Mouse (Mus musculus) lung, postnatal 10 days (tissue): Measurements from ENCODE around the gene Eng.

ENCODE experiments used
- DNase-seq: peaks from one replicate; pipeline ENCODE4 v3.0.0; 2021

Gene Eng

GRCm38 (mm10) chr2:32646379-32647056, at the start of gene Eng:
Eng (plus strand) TSS chr2:32646595.
- DNase-seq: peak; percentile 92

DNA sequence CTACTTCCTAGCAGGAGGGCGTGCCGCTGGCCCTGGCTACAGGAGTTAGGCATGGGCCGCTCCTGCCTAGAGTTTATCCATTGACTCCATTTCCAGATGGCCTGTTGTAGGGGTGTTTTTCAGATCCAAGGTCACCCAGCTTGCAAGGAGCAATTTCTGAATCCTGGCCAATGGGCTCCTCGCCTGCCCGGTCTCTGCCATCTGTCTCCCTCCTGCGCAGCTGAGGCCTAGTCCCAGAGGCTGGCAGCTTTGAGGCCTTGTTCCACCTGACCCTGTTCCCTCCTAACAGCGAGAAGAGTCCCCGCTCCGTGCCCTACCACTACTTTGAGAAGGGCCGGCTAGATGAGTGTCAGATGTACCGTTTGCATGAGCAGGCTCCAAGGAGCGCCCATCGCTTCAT, 49.7 kb upstream of the Eng start:
- no peak for DNase-seq

DNA sequence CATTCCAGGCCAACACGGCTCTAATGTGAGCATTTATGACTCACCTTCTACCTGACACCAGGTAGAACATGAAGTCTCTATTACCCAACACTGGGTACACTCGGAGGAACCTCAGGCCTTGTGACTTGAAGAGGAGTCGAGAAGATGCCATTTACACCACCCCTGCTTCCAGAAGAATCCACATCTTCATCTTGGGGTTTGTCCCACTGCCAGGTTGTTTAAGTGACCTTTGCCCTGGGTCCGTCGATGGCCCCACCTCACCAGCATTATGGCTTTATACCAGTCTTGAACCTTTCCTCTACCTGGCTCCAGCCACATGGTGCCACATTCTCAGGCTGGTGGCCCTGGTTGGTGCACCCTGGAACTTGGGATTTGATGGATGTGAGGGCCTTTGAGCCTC, 49.1 kb upstream of the Eng start:
- no peak for DNase-seq

- no peak for DNase-seq
These were observed 48.7 kb upstream of the Eng start for GRCm38 (mm10) chr2:32597699-32598098.

DNA sequence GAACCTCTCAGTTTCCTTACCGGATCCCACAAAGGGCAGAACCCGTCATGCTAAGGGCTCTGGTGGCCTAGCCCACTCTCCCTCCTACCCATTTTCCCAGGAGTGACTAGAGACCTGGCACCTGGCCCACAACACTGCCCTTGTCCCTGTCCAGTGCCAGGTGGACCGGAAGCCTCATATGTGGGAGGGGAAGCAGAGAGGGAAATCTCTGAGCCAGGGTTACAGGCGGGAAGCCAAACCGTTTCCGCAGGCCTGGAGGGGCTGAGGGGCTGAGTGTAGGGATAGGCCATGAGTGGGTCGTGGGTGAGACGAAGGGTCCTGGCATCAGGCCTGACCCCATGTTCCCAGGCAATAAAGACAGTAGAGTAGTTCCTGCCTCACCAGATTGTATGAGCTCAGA, 47.9 kb upstream of the Eng start:
- no peak for DNase-seq

- DNase-seq: no peak
These were observed 47.0 kb upstream of the Eng start, which contains the start of gene St6galnac6 for GRCm38 (mm10) chr2:32599409-32599808. St6galnac6 (plus strand) TSS chr2:32599709.

DNA sequence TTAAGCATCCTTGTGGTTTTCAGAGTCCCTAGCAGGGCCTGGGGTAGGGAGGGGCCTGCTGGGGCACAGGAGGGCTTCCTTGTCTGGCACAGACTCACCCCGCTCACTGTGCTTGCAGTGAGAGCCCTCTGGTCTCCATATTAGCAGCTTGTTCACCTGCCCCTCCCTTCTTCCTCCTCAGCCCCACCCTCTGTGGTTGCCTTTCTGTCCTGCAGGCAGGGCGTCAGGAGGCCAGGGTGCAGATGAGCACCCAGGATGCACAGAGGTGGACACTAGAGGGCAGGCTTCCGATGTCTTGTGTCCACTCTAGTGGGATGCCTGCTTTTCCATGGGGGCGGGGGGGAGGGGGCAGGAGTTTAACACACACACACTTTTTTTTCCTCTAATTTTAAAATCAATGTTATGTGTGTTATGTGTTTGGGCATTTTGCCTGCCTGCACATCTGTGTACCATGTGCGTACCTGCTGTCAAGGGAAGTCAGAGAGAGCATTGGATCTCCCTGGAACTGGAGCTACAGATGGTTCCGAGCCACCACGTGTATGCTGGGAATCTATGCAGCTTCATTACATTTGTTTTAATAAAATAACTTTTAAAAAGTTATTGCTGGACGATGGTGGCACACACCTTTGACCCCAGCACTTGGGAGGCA, 44.9 kb upstream of the Eng start:
- DNase-seq: peak; percentile 73

- peak; percentile 92 for DNase-seq
These were observed 43.8 kb upstream of the Eng start for GRCm38 (mm10) chr2:32602600-32603054.

DNA sequence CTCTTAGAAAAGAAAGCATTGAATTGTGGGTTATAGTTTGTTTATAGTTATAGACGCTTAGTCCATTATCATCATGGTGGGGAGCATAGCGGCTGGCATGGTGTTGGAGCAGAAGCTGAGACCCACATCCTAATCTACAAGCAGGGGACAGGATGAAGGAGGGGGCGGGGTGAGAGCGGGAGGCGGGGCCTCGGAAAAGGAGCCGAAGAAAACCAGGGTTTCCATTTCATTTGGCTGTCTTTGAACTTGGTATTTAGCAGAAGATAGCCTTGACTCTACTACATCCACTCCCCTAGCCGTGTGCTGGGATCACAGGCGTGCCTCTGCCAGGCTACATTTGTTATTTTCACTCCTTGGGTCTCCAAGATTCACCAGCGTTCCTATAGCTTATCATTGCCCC, 41.8 kb upstream of the Eng start:
- DNase-seq: no peak

GRCm38 (mm10) chr2:32606161-32607142, 39.9 kb upstream of the Eng start:
- peak; percentile 94 for DNase-seq

DNA sequence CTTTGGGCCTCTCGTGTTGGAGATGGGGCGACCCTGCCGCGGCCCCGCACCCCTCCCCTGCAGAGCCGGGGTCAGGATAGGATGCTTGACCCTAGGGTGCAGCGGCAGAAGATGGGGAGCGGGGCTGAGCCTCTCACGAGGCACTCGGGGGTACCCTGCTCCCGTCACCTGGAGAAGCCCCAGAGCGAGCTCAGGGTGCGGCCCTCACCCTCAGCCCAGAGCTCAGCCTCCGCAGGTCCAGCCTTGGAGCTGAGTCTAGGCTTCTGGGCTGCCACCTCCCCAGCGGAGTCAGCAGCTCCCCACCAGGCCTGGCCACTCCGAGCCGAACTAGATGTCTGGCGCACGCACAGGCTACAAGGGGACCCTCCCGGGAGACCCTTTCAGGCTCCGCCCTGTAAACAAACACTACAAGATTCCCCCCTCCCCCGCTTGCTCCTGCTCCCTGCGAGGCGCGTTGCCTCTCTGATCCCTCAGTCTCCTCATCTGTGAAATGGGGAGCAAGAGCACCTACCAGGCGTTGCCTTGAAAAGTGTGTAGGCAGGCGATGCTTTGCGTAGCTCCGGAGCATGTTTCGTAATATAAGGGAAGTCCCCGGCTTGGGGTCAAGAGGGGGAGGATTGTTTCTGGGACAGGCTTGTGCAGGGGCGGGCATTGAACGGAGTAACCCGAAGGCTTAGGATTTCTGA, 39.0 kb upstream of the Eng start:
- DNase-seq: peak; percentile 56

DNA sequence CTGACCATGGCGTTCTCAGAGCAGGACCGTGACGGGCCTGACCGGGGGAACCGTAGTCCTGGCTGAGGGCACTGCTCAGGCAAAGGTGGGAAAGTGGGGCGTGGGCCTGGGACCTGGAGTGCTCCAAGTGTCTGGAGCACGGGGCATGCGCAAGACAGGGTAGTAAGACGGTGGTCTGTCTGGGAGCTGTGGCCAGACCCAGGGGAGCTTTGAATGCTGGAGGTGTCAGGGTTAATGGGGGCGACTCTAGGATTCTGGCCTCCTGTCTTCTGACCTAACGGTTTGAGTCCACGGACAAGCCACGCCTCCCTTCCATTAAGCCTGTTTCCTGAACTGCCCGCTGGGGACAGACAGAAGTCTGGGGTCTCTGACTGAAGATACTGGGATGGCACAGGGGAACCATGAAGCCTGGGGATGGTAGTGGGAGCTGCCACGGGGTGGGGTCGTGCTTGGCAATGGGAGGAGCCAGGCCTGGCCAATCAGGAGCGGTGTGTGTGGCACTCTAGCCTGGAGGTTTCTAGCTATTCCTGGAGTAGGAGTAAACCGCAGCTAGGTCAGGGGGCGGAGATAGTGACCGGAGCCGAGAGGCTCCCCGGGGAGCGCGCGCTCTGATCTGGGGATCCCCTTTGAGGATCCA, 38.1 kb upstream of the Eng start:
- peak; percentile 78 for DNase-seq

- no peak for DNase-seq
These were observed 37.5 kb upstream of the Eng start for GRCm38 (mm10) chr2:32608778-32609435.

GRCm38 (mm10) chr2:32610610-32611229, 35.7 kb upstream of the Eng start:
- peak; percentile 82 for DNase-seq

- DNase-seq: no peak
These were observed 34.1 kb upstream of the Eng start for GRCm38 (mm10) chr2:32612274-32612673.

- DNase-seq: no peak
These were observed 29.3 kb upstream of the Eng start for GRCm38 (mm10) chr2:32617109-32617508.

DNA sequence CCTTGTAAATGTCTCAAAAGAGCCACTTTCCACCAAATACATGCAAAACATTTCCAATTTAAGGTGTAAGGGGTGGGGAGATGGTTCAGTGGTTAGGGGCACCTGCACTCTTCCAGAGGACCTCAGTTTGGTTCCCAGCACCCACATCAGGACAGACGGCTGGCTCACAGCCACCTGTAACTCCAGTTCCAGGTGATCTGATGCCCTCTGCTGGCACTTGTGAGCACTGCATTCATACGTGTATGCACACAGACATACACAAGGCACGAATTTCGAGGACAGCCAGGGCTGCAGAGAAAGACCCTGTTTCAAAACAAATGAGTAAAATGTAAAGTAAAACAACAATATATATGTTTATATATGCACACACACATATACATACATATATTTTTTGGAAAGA, 28.8 kb upstream of the Eng start:
- no peak for DNase-seq

GRCm38 (mm10) chr2:32618051-32618450, 28.3 kb upstream of the Eng start:
- no peak for DNase-seq

GRCm38 (mm10) chr2:32620682-32621516, 25.5 kb upstream of the Eng start:
- peak; percentile 86 for DNase-seq

DNA sequence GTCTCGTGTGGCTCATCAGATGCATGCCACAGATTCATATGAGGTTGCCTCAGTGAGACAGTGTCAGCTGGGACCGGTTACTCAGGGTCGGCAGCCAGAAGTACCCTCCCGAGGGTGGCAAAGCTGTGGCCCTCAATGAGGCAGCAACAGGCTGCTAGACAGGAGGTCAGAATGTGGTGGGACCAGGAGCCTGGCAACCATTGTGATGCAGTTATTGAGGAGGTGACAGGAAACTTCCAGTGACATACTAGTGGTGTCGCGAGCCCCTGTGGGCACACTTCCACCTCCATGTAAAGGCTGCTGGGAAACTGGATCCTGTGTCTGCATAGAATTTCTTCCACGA, 24.9 kb upstream of the Eng start, which contains the start of gene Ak1:
Ak1 (plus strand) TSS at position 242 of the 343 bp plus-strand sequence.
- no peak for DNase-seq
